Mouse (Mus musculus): ENCODE data around the gene Ccser1. TPM values are rescaled to one million over a fixed set of nuclear protein-coding genes. Genes with fewer than 3 reads are reported as not detected.

Ccser1 gene
- total and polyA plus RNA-seq, 2 experiments, result 0.02 to 0.28 TPM

- DNase-seq (ENCODE audit: extremely low read depth, low read depth, low spot score), result no peak
- Histone ChIP-seq H3K4me1 (ENCODE audit: control insufficient read depth, insufficient read depth, low read length) (no peaks in the 10 kb centered on the region), H3K9ac (ENCODE audit: low read depth, low read length) (no peak overlapping the region), H3K4me3 (ENCODE audit: insufficient read depth, low read depth, low read length) (no peak overlapping the region), H3K36me3 (ENCODE audit: control insufficient read depth, insufficient read depth, low read length) (no peaks in the 10 kb centered on the region), H3K27me3 (ENCODE audit: control insufficient read depth, insufficient read depth, low read length) (no peaks in the 10 kb centered on the region), H3K27ac (replicated peaks; ENCODE audit: insufficient read depth, low read depth, low read length) (no peak overlapping the region), H3K79me2 (ENCODE audit: control insufficient read depth, insufficient read depth, low read length) (no peaks in the 10 kb centered on the region)
- WGBS, result 81% methylated on average over 18 of the region's 18 CpGs
- no peak for TF ChIP-seq CTCF (IDR thresholded peaks at IDR 0.05; ENCODE audit: low read depth, low read length)
- TF ChIP-seq POLR2A (IDR thresholded peaks at IDR 0.05; ENCODE audit: extremely low read depth, insufficient read depth, low read length), result no peak
These were observed 131.4 kb downstream of the Ccser1 start for GRCm38 (mm10) chr6:61311324-61312091.

DNA sequence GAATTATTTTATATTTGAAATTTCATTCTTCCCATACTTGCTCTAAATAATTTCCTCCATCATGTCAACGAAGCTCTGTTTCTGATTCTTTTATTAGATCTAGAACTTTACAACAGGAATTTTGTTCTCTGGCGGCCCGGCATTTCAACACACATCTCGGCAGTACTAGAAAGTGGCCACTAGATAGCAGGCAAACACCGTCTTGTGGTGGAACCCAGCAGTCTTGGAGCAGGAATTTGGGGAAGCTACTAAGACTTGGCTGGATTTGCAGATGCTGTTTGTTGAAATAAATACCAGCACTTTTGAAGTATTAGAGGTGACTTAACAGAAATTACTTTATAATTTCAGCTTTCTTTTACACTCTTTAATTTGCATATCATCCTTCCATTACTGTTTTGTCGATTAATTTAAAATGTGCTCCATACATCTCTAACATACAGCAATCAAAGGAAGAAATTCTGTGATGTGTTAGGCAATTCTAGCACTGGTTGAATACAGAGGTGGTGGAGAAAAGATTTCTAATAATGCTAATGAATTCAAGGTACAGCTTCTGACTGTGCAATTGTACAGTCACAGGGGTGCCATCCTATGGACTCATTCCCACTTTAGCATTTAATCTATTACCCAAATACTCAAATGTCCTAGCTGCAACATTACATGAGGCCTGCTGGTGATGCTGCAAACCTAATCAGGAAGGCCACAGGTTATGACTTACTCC is 135.9 kb downstream of the Ccser1 start:
- TF ChIP-seq CTCF (IDR thresholded peaks at IDR 0.05; ENCODE audit: low read depth, low read length) (peak; percentile 53), POLR2A (IDR thresholded peaks at IDR 0.05; ENCODE audit: extremely low read depth, insufficient read depth, low read length) (no peak)
- H3K4me3 ChIP-seq (ENCODE audit: insufficient read depth, low read depth, low read length), result no peak overlapping the region
- H3K27me3 ChIP-seq (ENCODE audit: control insufficient read depth, insufficient read depth, low read length), result no peaks in the 10 kb centered on the region
- no peak overlapping the region for H3K27ac ChIP-seq (replicated peaks; ENCODE audit: insufficient read depth, low read depth, low read length)
- 30% methylated on average over 6 of the region's 6 CpGs for WGBS
- H3K4me1 ChIP-seq (ENCODE audit: control insufficient read depth, insufficient read depth, low read length), result no peaks in the 10 kb centered on the region
- peak; percentile 6 for DNase-seq (ENCODE audit: extremely low read depth, low read depth, low spot score)
- H3K36me3 ChIP-seq (ENCODE audit: control insufficient read depth, insufficient read depth, low read length), result no peaks in the 10 kb centered on the region
- H3K79me2 ChIP-seq (ENCODE audit: control insufficient read depth, insufficient read depth, low read length), result no peaks in the 10 kb centered on the region
- no peak overlapping the region for H3K9ac ChIP-seq (ENCODE audit: low read depth, low read length)

GRCm38 (mm10) chr6:61320842-61321241 is 140.7 kb downstream of the Ccser1 start:
- DNase-seq (ENCODE audit: extremely low read depth, low read depth, low spot score), result no peak
- Histone ChIP-seq H3K4me3 (ENCODE audit: insufficient read depth, low read depth, low read length) (no peak overlapping the region), H3K36me3 (ENCODE audit: control insufficient read depth, insufficient read depth, low read length) (no peaks in the 10 kb centered on the region), H3K4me1 (ENCODE audit: control insufficient read depth, insufficient read depth, low read length) (no peaks in the 10 kb centered on the region), H3K27ac (replicated peaks; ENCODE audit: insufficient read depth, low read depth, low read length) (no peak overlapping the region), H3K27me3 (ENCODE audit: control insufficient read depth, insufficient read depth, low read length) (no peaks in the 10 kb centered on the region), H3K9ac (ENCODE audit: low read depth, low read length) (no peak overlapping the region), H3K79me2 (ENCODE audit: control insufficient read depth, insufficient read depth, low read length) (no peaks in the 10 kb centered on the region)
- TF ChIP-seq POLR2A (IDR thresholded peaks at IDR 0.05; ENCODE audit: extremely low read depth, insufficient read depth, low read length) (no peak), CTCF (IDR thresholded peaks at IDR 0.05; ENCODE audit: low read depth, low read length) (no peak)
- WGBS, result 80% methylated on average over 4 of the region's 4 CpGs

GRCm38 (mm10) chr6:61322328-61322727 is 142.2 kb downstream of the Ccser1 start:
- Histone ChIP-seq H3K27me3 (ENCODE audit: control insufficient read depth, insufficient read depth, low read length) (no peaks in the 10 kb centered on the region), H3K9ac (ENCODE audit: low read depth, low read length) (no peak overlapping the region), H3K4me3 (ENCODE audit: insufficient read depth, low read depth, low read length) (no peak overlapping the region), H3K36me3 (ENCODE audit: control insufficient read depth, insufficient read depth, low read length) (no peaks in the 10 kb centered on the region), H3K27ac (replicated peaks; ENCODE audit: insufficient read depth, low read depth, low read length) (no peak overlapping the region), H3K4me1 (ENCODE audit: control insufficient read depth, insufficient read depth, low read length) (no peaks in the 10 kb centered on the region), H3K79me2 (ENCODE audit: control insufficient read depth, insufficient read depth, low read length) (no peaks in the 10 kb centered on the region)
- no peak for DNase-seq (ENCODE audit: extremely low read depth, low read depth, low spot score)
- TF ChIP-seq POLR2A (IDR thresholded peaks at IDR 0.05; ENCODE audit: extremely low read depth, insufficient read depth, low read length) (no peak), CTCF (IDR thresholded peaks at IDR 0.05; ENCODE audit: low read depth, low read length) (no peak)
- 77% methylated on average over 6 of the region's 6 CpGs for WGBS

GRCm38 (mm10) chr6:61326131-61326530 is 146.0 kb downstream of the Ccser1 start:
- Histone ChIP-seq H3K9ac (ENCODE audit: low read depth, low read length) (no peak overlapping the region), H3K27ac (replicated peaks; ENCODE audit: insufficient read depth, low read depth, low read length) (no peak overlapping the region), H3K36me3 (ENCODE audit: control insufficient read depth, insufficient read depth, low read length) (no peaks in the 10 kb centered on the region), H3K27me3 (ENCODE audit: control insufficient read depth, insufficient read depth, low read length) (no peaks in the 10 kb centered on the region), H3K4me3 (ENCODE audit: insufficient read depth, low read depth, low read length) (no peak overlapping the region), H3K4me1 (ENCODE audit: control insufficient read depth, insufficient read depth, low read length) (no peaks in the 10 kb centered on the region), H3K79me2 (ENCODE audit: control insufficient read depth, insufficient read depth, low read length) (no peaks in the 10 kb centered on the region)
- WGBS, result 65% methylated on average over 2 of the region's 2 CpGs
- TF ChIP-seq CTCF (IDR thresholded peaks at IDR 0.05; ENCODE audit: low read depth, low read length), result no peak
- no peak for TF ChIP-seq POLR2A (IDR thresholded peaks at IDR 0.05; ENCODE audit: extremely low read depth, insufficient read depth, low read length)
- DNase-seq (ENCODE audit: extremely low read depth, low read depth, low spot score), result no peak

DNA sequence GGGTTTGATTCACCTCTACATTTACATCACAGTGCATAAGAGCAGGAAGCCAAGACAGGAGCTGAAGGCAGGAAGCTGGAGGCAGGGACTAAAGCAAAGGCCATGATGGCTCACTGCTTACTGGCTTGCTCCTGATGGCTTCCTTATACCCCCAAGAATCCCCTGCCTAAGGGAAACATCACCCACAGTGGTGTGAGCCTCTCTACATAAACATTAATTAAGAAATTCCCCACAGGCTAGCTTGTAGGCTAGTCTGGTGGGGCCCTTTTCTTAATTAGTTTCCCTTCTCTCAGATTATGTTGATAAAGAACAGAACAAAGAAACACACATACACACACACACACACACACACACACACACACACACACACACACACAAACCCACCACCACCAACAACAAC is 148.9 kb downstream of the Ccser1 start:
- Histone ChIP-seq H3K4me3 (ENCODE audit: insufficient read depth, low read depth, low read length) (no peak overlapping the region), H3K27ac (replicated peaks; ENCODE audit: insufficient read depth, low read depth, low read length) (no peak overlapping the region), H3K9ac (ENCODE audit: low read depth, low read length) (no peak overlapping the region), H3K27me3 (ENCODE audit: control insufficient read depth, insufficient read depth, low read length) (no peaks in the 10 kb centered on the region), H3K79me2 (ENCODE audit: control insufficient read depth, insufficient read depth, low read length) (no peaks in the 10 kb centered on the region), H3K4me1 (ENCODE audit: control insufficient read depth, insufficient read depth, low read length) (no peaks in the 10 kb centered on the region), H3K36me3 (ENCODE audit: control insufficient read depth, insufficient read depth, low read length) (no peaks in the 10 kb centered on the region)
- DNase-seq (ENCODE audit: extremely low read depth, low read depth, low spot score), result no peak
- TF ChIP-seq CTCF (IDR thresholded peaks at IDR 0.05; ENCODE audit: low read depth, low read length), result no peak
- TF ChIP-seq POLR2A (IDR thresholded peaks at IDR 0.05; ENCODE audit: extremely low read depth, insufficient read depth, low read length), result no peak
